Mouse (Mus musculus) MEL (cell line): Measurements from ENCODE around the gene Hcls1. TPM values are rescaled to one million over a fixed set of nuclear protein-coding genes. Genes with fewer than 3 reads are reported as not detected.

Source experiments
- DNase-seq: peaks from one replicate; pipeline ENCODE4 v3.0.0; 2011; ENCODE audit warnings: low read depth, low spot score
- H3K27ac ChIP-seq: 2 replicates; pipeline ENCODE4 v1.5.1; 2012; ENCODE audit warnings: low read depth, mild to moderate bottlenecking, control low read depth, low read length, moderate library complexity; ENCODE audit not compliant: control insufficient read depth
- H3K27me3 ChIP-seq, 2 experiments: fragments of 150-350 bp in 1 of 2; sonication (generic) in 1 of 2; 2 replicates each; pipeline ENCODE4 v1.6.1; 2012; ENCODE audit warnings: low read length in 2 of 2, mild to moderate bottlenecking in 2 of 2, improper control_type of control experiment in 1 of 2, moderate library complexity in 1 of 2; ENCODE audit not compliant: insufficient read depth in 2 of 2, control insufficient read depth in 1 of 2
- H3K36me3 ChIP-seq, 2 experiments: 2 replicates each; pipeline ENCODE4 v1.6.1; 2012 to 2014; ENCODE audit warnings: low read length in 2 of 2, improper control_type of control experiment in 1 of 2, inconsistent platforms in 1 of 2, mild to moderate bottlenecking in 1 of 2; ENCODE audit not compliant: insufficient read depth in 2 of 2, control insufficient read depth in 1 of 2
- H3K4me1 ChIP-seq, 2 experiments: fragments of 150-350 bp in 1 of 2; sonication (generic) in 1 of 2; 2 replicates each; pipeline ENCODE4 v1.6.1; 2012; ENCODE audit warnings: low read length in 2 of 2, improper control_type of control experiment in 1 of 2, mild to moderate bottlenecking in 1 of 2; ENCODE audit not compliant: insufficient read depth in 2 of 2, control insufficient read depth in 1 of 2
- H3K4me3 ChIP-seq, 2 experiments: fragments of 150-350 bp in 1 of 2; sonication (generic) in 1 of 2; 2 replicates each; pipeline ENCODE4 v1.5.1; 2012; ENCODE audit warnings: low read depth in 2 of 2, low read length in 2 of 2, mild to moderate bottlenecking in 2 of 2, moderate library complexity in 2 of 2, control low read depth in 1 of 2, improper control_type of control experiment in 1 of 2; ENCODE audit not compliant: control insufficient read depth in 1 of 2, insufficient read depth in 1 of 2
- H3K79me2 ChIP-seq: 2 replicates; pipeline ENCODE4 v1.6.1; 2012; ENCODE audit warnings: mild to moderate bottlenecking, low read length, moderate library complexity; ENCODE audit not compliant: control insufficient read depth, poor library complexity, insufficient read depth
- H3K9ac ChIP-seq: 2 replicates; pipeline ENCODE4 v1.6.1; 2012; ENCODE audit warnings: low read depth, mild to moderate bottlenecking, control low read depth, low read length, moderate library complexity; ENCODE audit not compliant: control insufficient read depth, poor library complexity, severe bottlenecking
- H3K9me3 ChIP-seq: fragments of 150-350 bp; sonication (generic); replicated peaks from 2 replicates; pipeline ENCODE4 v1.6.1; 2012; ENCODE audit warnings: mild to moderate bottlenecking, low read length, improper control_type of control experiment, moderate library complexity; ENCODE audit not compliant: insufficient read depth
- BHLHE40 ChIP-seq: IDR thresholded peaks from 2 replicates; pipeline ENCODE4 v1.6.1; 2012; ENCODE audit warnings: low read depth, mild to moderate bottlenecking, inconsistent platforms, low read length, improper control_type of control experiment, borderline replicate concordance
- CHD1 ChIP-seq: IDR thresholded peaks from 2 replicates; pipeline ENCODE4 v1.6.1; 2012; ENCODE audit warnings: low read depth, mild to moderate bottlenecking, inconsistent platforms, low read length, improper control_type of control experiment
- CHD2 ChIP-seq: IDR thresholded peaks from 2 replicates; pipeline ENCODE4 v1.6.1; 2011; ENCODE audit warnings: low read length, improper control_type of control experiment
- E2F4 ChIP-seq: IDR thresholded peaks from 2 replicates; pipeline ENCODE4 v1.6.1; 2011; ENCODE audit warnings: low read depth, low read length, improper control_type of control experiment, borderline replicate concordance
- EP300 ChIP-seq, 2 experiments: IDR thresholded peaks; 2 replicates each; pipeline ENCODE4 v1.6.1; 2011; ENCODE audit warnings: improper control_type of control experiment in 2 of 2, low read length in 2 of 2, low read depth in 1 of 2, mild to moderate bottlenecking in 1 of 2
- ETS1 ChIP-seq: IDR thresholded peaks from 2 replicates; pipeline ENCODE4 v1.6.1; 2012; ENCODE audit warnings: low read depth, mild to moderate bottlenecking, inconsistent platforms, low read length, improper control_type of control experiment, moderate library complexity
- GATA1 ChIP-seq: IDR thresholded peaks from 2 replicates; pipeline ENCODE4 v1.6.1; 2011; ENCODE audit warnings: low read depth, low read length, improper control_type of control experiment
- HCFC1 ChIP-seq: IDR thresholded peaks from 2 replicates; pipeline ENCODE4 v1.6.1; 2012; ENCODE audit warnings: low read depth, mild to moderate bottlenecking, inconsistent platforms, low read length, improper control_type of control experiment, moderate library complexity
- KAT2A ChIP-seq: conservative IDR thresholded peaks from 2 replicates; pipeline ENCODE4 v1.6.1; 2012; ENCODE audit warnings: low read depth, low read length, improper control_type of control experiment, inconsistent platforms
- MAFK ChIP-seq: IDR thresholded peaks from 2 replicates; pipeline ENCODE4 v1.6.1; 2011; ENCODE audit warnings: low read depth, mild to moderate bottlenecking, low read length, improper control_type of control experiment, borderline replicate concordance
- MAZ ChIP-seq: IDR thresholded peaks from 2 replicates; pipeline ENCODE4 v1.6.1; 2012; ENCODE audit warnings: low read depth, mild to moderate bottlenecking, inconsistent platforms, low read length, improper control_type of control experiment
- MXI1 ChIP-seq: IDR thresholded peaks from 2 replicates; pipeline ENCODE4 v1.6.1; 2011; ENCODE audit warnings: mild to moderate bottlenecking, low read depth, low read length, improper control_type of control experiment
- MYB ChIP-seq: IDR thresholded peaks from 2 replicates; pipeline ENCODE4 v1.6.1; 2011; ENCODE audit warnings: mild to moderate bottlenecking, low read depth, low read length, improper control_type of control experiment
- MYC ChIP-seq: IDR thresholded peaks from 2 replicates; pipeline ENCODE4 v1.6.1; 2011; ENCODE audit warnings: low read depth, mild to moderate bottlenecking, low read length, improper control_type of control experiment, moderate library complexity
- POLR2AphosphoS2 ChIP-seq: IDR thresholded peaks from 2 replicates; pipeline ENCODE4 v1.6.1; 2011; ENCODE audit warnings: low read length, improper control_type of control experiment
- RCOR1 ChIP-seq: IDR thresholded peaks from 2 replicates; pipeline ENCODE4 v1.6.1; 2012; ENCODE audit warnings: low read depth, mild to moderate bottlenecking, inconsistent platforms, low read length, improper control_type of control experiment
- SIN3A ChIP-seq: IDR thresholded peaks from 2 replicates; pipeline ENCODE4 v1.6.1; 2012; ENCODE audit warnings: low read length, improper control_type of control experiment, inconsistent platforms
- TAL1 ChIP-seq: IDR thresholded peaks from 2 replicates; pipeline ENCODE4 v1.6.1; 2012; ENCODE audit warnings: mild to moderate bottlenecking, inconsistent platforms, low read length, moderate library complexity, mixed read lengths
- TBP ChIP-seq: IDR thresholded peaks from 2 replicates; pipeline ENCODE4 v1.8.0; 2011; ENCODE audit warnings: low read depth, low read length, improper control_type of control experiment
- TCF12 ChIP-seq: IDR thresholded peaks from 2 replicates; pipeline ENCODE4 v1.6.1; 2014; ENCODE audit warnings: low read depth, mild to moderate bottlenecking, inconsistent platforms, low read length, improper control_type of control experiment, moderate library complexity
- ZC3H11A ChIP-seq: IDR thresholded peaks from 2 replicates; pipeline ENCODE4 v1.6.1; 2012; ENCODE audit warnings: low read depth, mild to moderate bottlenecking, inconsistent platforms, low read length, improper control_type of control experiment
- ZKSCAN1 ChIP-seq: IDR thresholded peaks from 2 replicates; pipeline ENCODE4 v1.6.1; 2012; ENCODE audit warnings: low read depth, mild to moderate bottlenecking, inconsistent platforms, low read length, improper control_type of control experiment, moderate library complexity
- ZNF384 ChIP-seq: IDR thresholded peaks from 2 replicates; pipeline ENCODE4 v1.6.1; 2012; ENCODE audit warnings: low read depth, mild to moderate bottlenecking, inconsistent platforms, low read length, improper control_type of control experiment
- polyA plus RNA-seq, 2 experiments: library from polyadenylated mRNA; stranded (reverse) in 1 of 2; unstranded in 1 of 2; fragments of >175 nt in 1 of 2; fragments of >200 nt in 1 of 2; gene quantifications; 2 replicates each; pipeline versions ENCODE4 v1.2.1 to v1.2.4; 2012; ENCODE audit warnings: low replicate concordance in 2 of 2, low read depth in 1 of 2; ENCODE audit not compliant: insufficient read length in 2 of 2, insufficient read depth in 1 of 2, missing spikeins in 1 of 2
- total RNA-seq: library from RNA; depleted of rRNA; stranded (reverse); fragments of 300-350 nt; gene quantifications from 2 replicates; pipeline ENCODE4 v1.2.3, GENCODE M21; 2012

Hcls1 gene
- total and polyA plus RNA-seq, 3 experiments, result 57.4 to 91.4 TPM; not detected in 1

GRCm38 (mm10) chr16:36885912-36886311 is 48.9 kb upstream of the Hcls1 start:
- H3K36me3 ChIP-seq, result peaks cover 2 to 13% of the 10 kb centered on the region in 2 experiments; a peak in 3 of 4 replicates
- H3K9me3 ChIP-seq, result no peaks in the 10 kb centered on the region
- H3K4me1 ChIP-seq, result peaks cover 7 to 9% of the 10 kb centered on the region in 2 experiments
- DNase-seq, result no peak
- H3K27ac ChIP-seq, result no peak overlapping the region
- no peaks in the 10 kb centered on the region for H3K27me3 ChIP-seq
- H3K9ac ChIP-seq, result no peak overlapping the region
- H3K4me3 ChIP-seq, result no peak overlapping the region
- H3K79me2 ChIP-seq, result no peaks in the 10 kb centered on the region; the same call in 1 of the 2 replicates
- no peak for TF ChIP-seq ZKSCAN1
- no peak for TF ChIP-seq HCFC1
- no peak for TF ChIP-seq BHLHE40
- TF ChIP-seq MXI1, result no peak
- no peak for TF ChIP-seq E2F4
- no peak for TF ChIP-seq CHD1
- TF ChIP-seq CHD2, result no peak
- no peak for TF ChIP-seq GATA1
- no peak for TF ChIP-seq POLR2AphosphoS2

- H3K9ac ChIP-seq, result no peak overlapping the region
- no peaks in the 10 kb centered on the region for H3K27me3 ChIP-seq
- H3K9me3 ChIP-seq, result no peaks in the 10 kb centered on the region
- H3K27ac ChIP-seq, result no peak overlapping the region
- H3K36me3 ChIP-seq, result peaks cover 2 to 15% of the 10 kb centered on the region in 2 experiments; a peak in 3 of 4 replicates
- no peak for DNase-seq
- no peaks in the 10 kb centered on the region; the same call in 1 of the 2 replicates for H3K79me2 ChIP-seq
- TF ChIP-seq CHD2 (no peak), TCF12 (no peak), TBP (no peak), MYC (no peak), KAT2A (no peak), TAL1 (no peak), MAZ (no peak), GATA1 (no peak)
- H3K4me1 ChIP-seq, result peaks cover 9 to 10% of the 10 kb centered on the region in 2 experiments
- no peak overlapping the region for H3K4me3 ChIP-seq
These were observed 47.2 kb upstream of the Hcls1 start for GRCm38 (mm10) chr16:36887546-36887945.

DNA sequence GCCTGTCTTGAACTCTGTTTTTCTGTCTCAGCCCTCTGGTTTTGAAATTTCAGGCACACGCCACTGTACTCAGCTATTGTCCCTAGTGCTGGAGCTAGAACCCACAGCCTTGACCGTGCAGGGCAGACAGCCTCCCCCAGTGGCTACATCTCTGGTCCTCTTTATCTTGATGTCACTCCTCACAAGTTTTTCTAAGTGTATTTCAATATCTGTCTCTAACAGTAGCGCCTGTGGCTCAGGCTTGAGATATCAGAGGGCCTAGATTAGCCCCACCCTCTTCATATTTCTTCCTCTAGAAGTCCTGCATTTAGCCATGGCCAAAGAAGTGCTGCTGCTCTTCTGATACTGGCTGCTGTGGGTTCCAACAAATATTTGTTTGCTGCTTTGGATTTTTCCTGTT is 44.2 kb upstream of the Hcls1 start:
- Histone ChIP-seq H3K9me3 (no peaks in the 10 kb centered on the region), H3K4me1 (peaks cover 9 to 10% of the 10 kb centered on the region in 2 experiments), H3K9ac (peak overlapping the region; percentile 34; the same call in 1 of the 2 replicates), H3K4me3 (no peak overlapping the region), H3K79me2 (no peaks in the 10 kb centered on the region), H3K36me3 (peaks cover under 1 to 15% of the 10 kb centered on the region in 2 experiments; a peak in 3 of 4 replicates), H3K27me3 (no peaks in the 10 kb centered on the region), H3K27ac (peak overlapping the region; percentile 62)
- DNase-seq, result peak; percentile 77
- TF ChIP-seq CHD2 (no peak), MAFK (peak; percentile 39; the same call in 1 of the 2 replicates), ZC3H11A (no peak), RCOR1 (peak; percentile 59), ZNF384 (peak; percentile 47; the same call in 1 of the 2 replicates), GATA1 (peak; percentile 92), MAZ (peak; percentile 55; the same call in 1 of the 2 replicates), EP300 (IDR thresholded peaks at IDR 0.05; ENCODE audit: low read depth in 1 of 2, low read length in 2 of 2) (peak; percentile 78 to 89), TCF12 (peak; percentile 95), ETS1 (peak; percentile 53; the same call in 1 of the 2 replicates), MYB (no peak), SIN3A (peak; percentile 62), TAL1 (peak; percentile 84), HCFC1 (no peak)
